Mouse (Mus musculus) G1E (cell line): Measurements from ENCODE around the gene Gm28038. TPM values are rescaled to one million over a fixed set of nuclear protein-coding genes. Genes with fewer than 3 reads are reported as not detected.

Experiments used
- ATAC-seq: 2 replicates; pipeline ENCODE4 v1.8.0; 2016; ENCODE audit warnings: mild to moderate bottlenecking; ENCODE audit not compliant: insufficient number of reproducible peaks, poor library complexity, low FRiP score, severe bottlenecking; ENCODE audit errors: extremely low read depth
- DNase-seq: peaks from one replicate; pipeline ENCODE4 v3.0.0; 2012; ENCODE audit warnings: low spot score
- H3K27me3 ChIP-seq: 2 replicates; pipeline ENCODE4 v1.6.1; 2012; ENCODE audit warnings: mild to moderate bottlenecking, low read length, inconsistent platforms; ENCODE audit not compliant: insufficient read depth
- H3K36me3 ChIP-seq: replicated peaks from 2 replicates; pipeline ENCODE3; 2012; ENCODE audit warnings: mild to moderate bottlenecking, inconsistent platforms
- H3K4me1 ChIP-seq: 2 replicates; pipeline ENCODE4 v1.6.1; 2012; ENCODE audit warnings: low read depth, low read length, inconsistent platforms, mixed read lengths; ENCODE audit not compliant: insufficient read depth
- H3K4me3 ChIP-seq: 2 replicates; pipeline ENCODE4 v1.5.1; 2012; ENCODE audit warnings: low read depth, mild to moderate bottlenecking, inconsistent platforms, low read length, moderate library complexity, mixed read lengths
- H3K9me3 ChIP-seq: replicated peaks from 2 replicates; pipeline ENCODE4 v1.6.1; 2012; ENCODE audit warnings: inconsistent platforms
- CTCF ChIP-seq: IDR thresholded peaks from 2 replicates; pipeline ENCODE4 v1.5.1; 2012; ENCODE audit warnings: low read depth, low read length, inconsistent platforms, mixed read lengths
- GATA1 ChIP-seq: IDR thresholded peaks from 2 replicates; pipeline ENCODE4 v1.6.1; 2012; ENCODE audit warnings: borderline replicate concordance, low read length, inconsistent platforms, mixed read lengths
- GATA2 ChIP-seq: IDR thresholded peaks from 2 replicates; pipeline ENCODE4 v1.6.1; 2012; ENCODE audit warnings: low read depth, low read length, inconsistent platforms, borderline replicate concordance
- POLR2AphosphoS5 ChIP-seq: IDR thresholded peaks from 2 replicates; pipeline ENCODE4 v1.6.1; 2012; ENCODE audit warnings: low read depth, low read length, inconsistent platforms; ENCODE audit not compliant: insufficient replicate concordance
- TAL1 ChIP-seq: conservative IDR thresholded peaks from 2 replicates; pipeline ENCODE4 v1.6.1; 2012; ENCODE audit warnings: low read depth, low read length, inconsistent platforms, mixed read lengths
- polyA plus RNA-seq: library from polyadenylated mRNA; stranded (reverse); fragments of >175 nt; gene quantifications from 2 replicates; pipeline ENCODE4 v1.2.3, GENCODE M21; 2012
- total RNA-seq, 2 experiments: library from RNA; stranded (forward) in 1 of 2; stranded (reverse) in 1 of 2; fragments of 200-1000 nt in 1 of 2; fragments of >200 nt in 1 of 2; fragmentation: Nextera tagmentation in 1 of 2; gene quantifications; 2 replicates each; pipeline ENCODE4 v1.2.3; 2014 to 2017

Gm28038 gene
- total and polyA plus RNA-seq, 3 experiments: not detected

GRCm38 (mm10) chr2:30349196-30349595 is 68.4 kb downstream of the Gm28038 start:
- DNase-seq (no peak), ATAC-seq (0 out of 2 replicates have a peak, but pooled peaks have one; percentile 4)
- Histone ChIP-seq H3K9me3 (no peaks in the 10 kb centered on the region), H3K27me3 (no peaks in the 10 kb centered on the region), H3K4me3 (no peak overlapping the region), H3K4me1 (peaks cover 22% of the 10 kb centered on the region), H3K36me3 (peaks cover 93% of the 10 kb centered on the region)
- no peak for TF ChIP-seq POLR2AphosphoS5
- TF ChIP-seq TAL1: no peak
- TF ChIP-seq GATA1: no peak
- no peak for TF ChIP-seq GATA2
- no peak for TF ChIP-seq CTCF

Other genes with a start within 250 kb of the Gm28038 start
- gene Wdr34, start 232.2 kb upstream of the Gm28038 start, total RNA-seq (2014; fragmentation: Nextera tagmentation): 15.1 and 17.9 TPM in 2 replicates
- gene Wdr34, start 232.2 kb upstream of the Gm28038 start, total RNA-seq (2017): 9.6 and 13.5 TPM in 2 replicates
- 35.5 and 38.4 TPM in 2 replicates for gene Wdr34, start 232.2 kb upstream of the Gm28038 start, polyA plus RNA-seq
- 751 and 948 TPM in 2 replicates for gene Set, start 223.7 kb upstream of the Gm28038 start, total RNA-seq (2014; fragmentation: Nextera tagmentation)
- gene Set, start 223.7 kb upstream of the Gm28038 start, total RNA-seq (2017): 667 and 849 TPM in 2 replicates
- gene Set, start 223.7 kb upstream of the Gm28038 start, polyA plus RNA-seq: 806 and 885 TPM in 2 replicates
- gene Pkn3, start 203.4 kb upstream of the Gm28038 start, total RNA-seq (2014; fragmentation: Nextera tagmentation): 1.6 and 2.4 TPM in 2 replicates
- 4.5 and 5.9 TPM in 2 replicates for gene Pkn3, start 203.4 kb upstream of the Gm28038 start, total RNA-seq (2017)
- 13.3 and 14.5 TPM in 2 replicates for gene Pkn3, start 203.4 kb upstream of the Gm28038 start, polyA plus RNA-seq
- 25.4 and 29.4 TPM in 2 replicates for gene Zdhhc12, start 187.4 kb upstream of the Gm28038 start, total RNA-seq (2014; fragmentation: Nextera tagmentation)
- 9.5 and 10.3 TPM in 2 replicates for gene Zdhhc12, start 187.4 kb upstream of the Gm28038 start, total RNA-seq (2017)
- 31.0 and 31.4 TPM in 2 replicates for gene Zdhhc12, start 187.4 kb upstream of the Gm28038 start, polyA plus RNA-seq
- gene Zer1, start 156.5 kb upstream of the Gm28038 start, total RNA-seq (2014; fragmentation: Nextera tagmentation): 25.1 and 25.8 TPM in 2 replicates
- gene Zer1, start 156.5 kb upstream of the Gm28038 start, total RNA-seq (2017): 9.7 and 10.4 TPM in 2 replicates
- 13.2 and 18.9 TPM in 2 replicates for gene Zer1, start 156.5 kb upstream of the Gm28038 start, polyA plus RNA-seq
- gene Tbc1d13, start 147.3 kb upstream of the Gm28038 start, total RNA-seq (2014; fragmentation: Nextera tagmentation): 30.2 and 38.6 TPM in 2 replicates
- gene Tbc1d13, start 147.3 kb upstream of the Gm28038 start, total RNA-seq (2017): 38.0 and 38.5 TPM in 2 replicates
- 24.5 and 25.2 TPM in 2 replicates for gene Tbc1d13, start 147.3 kb upstream of the Gm28038 start, polyA plus RNA-seq
- gene Endog, start 109.5 kb upstream of the Gm28038 start, total RNA-seq (2014; fragmentation: Nextera tagmentation): 1.1 and 2.4 TPM in 2 replicates
- 7.8 and 8.3 TPM in 2 replicates for gene Endog, start 109.5 kb upstream of the Gm28038 start, total RNA-seq (2017)
- 36.0 and 43.2 TPM in 2 replicates for gene Endog, start 109.5 kb upstream of the Gm28038 start, polyA plus RNA-seq
- gene Spout1, start 102.6 kb upstream of the Gm28038 start, total RNA-seq (2014; fragmentation: Nextera tagmentation): 20.3 and 24.2 TPM in 2 replicates
- gene Spout1, start 102.6 kb upstream of the Gm28038 start, total RNA-seq (2017): 24.6 and 27.0 TPM in 2 replicates
- gene Spout1, start 102.6 kb upstream of the Gm28038 start, polyA plus RNA-seq: 51.3 and 57.0 TPM in 2 replicates
- gene Kyat1, start 75.2 kb upstream of the Gm28038 start, total RNA-seq (2014; fragmentation: Nextera tagmentation): 10.6 and 12.3 TPM in 2 replicates
- 10.0 and 12.3 TPM in 2 replicates for gene Kyat1, start 75.2 kb upstream of the Gm28038 start, total RNA-seq (2017)
- 4.7 and 13.7 TPM in 2 replicates for gene Kyat1, start 75.2 kb upstream of the Gm28038 start, polyA plus RNA-seq
- gene Lrrc8a, start 43.3 kb upstream of the Gm28038 start, total RNA-seq (2014; fragmentation: Nextera tagmentation): 21.7 and 22.4 TPM in 2 replicates
- 6.7 and 7.4 TPM in 2 replicates for gene Lrrc8a, start 43.3 kb upstream of the Gm28038 start, total RNA-seq (2017)
- 3.3 and 5.0 TPM in 2 replicates for gene Lrrc8a, start 43.3 kb upstream of the Gm28038 start, polyA plus RNA-seq
- 1.8 and 2.6 TPM in 2 replicates for gene Gm28035, start 40.5 kb upstream of the Gm28038 start, total RNA-seq (2014; fragmentation: Nextera tagmentation)
- 0.12 TPM in 1 of 2 replicates, not detected in the other for gene Gm28035, start 40.5 kb upstream of the Gm28038 start, total RNA-seq (2017)
- gene Gm28035, start 40.5 kb upstream of the Gm28038 start, polyA plus RNA-seq: 3.3 and 4.2 TPM in 2 replicates
- gene Phyhd1, start 14.8 kb upstream of the Gm28038 start, total RNA-seq (2014; fragmentation: Nextera tagmentation): 24.6 and 27.5 TPM in 2 replicates
- gene Phyhd1, start 14.8 kb upstream of the Gm28038 start, total RNA-seq (2017): 0.66 and 0.93 TPM in 2 replicates
- gene Phyhd1, start 14.8 kb upstream of the Gm28038 start, polyA plus RNA-seq: 1.4 and 1.8 TPM in 2 replicates
- 5.0 TPM in 2 replicates for gene Dolk, start 5.3 kb downstream of the Gm28038 start, total RNA-seq (2014; fragmentation: Nextera tagmentation)
- gene Dolk, start 5.3 kb downstream of the Gm28038 start, total RNA-seq (2017): 16.1 and 16.9 TPM in 2 replicates
- 6.1 and 7.2 TPM in 2 replicates for gene Dolk, start 5.3 kb downstream of the Gm28038 start, polyA plus RNA-seq
- 62.8 and 77.7 TPM in 2 replicates for gene Nup188, start 5.4 kb downstream of the Gm28038 start, total RNA-seq (2014; fragmentation: Nextera tagmentation)
- gene Nup188, start 5.4 kb downstream of the Gm28038 start, total RNA-seq (2017): 22.1 and 24.4 TPM in 2 replicates
- gene Nup188, start 5.4 kb downstream of the Gm28038 start, polyA plus RNA-seq: 89.5 and 106 TPM in 2 replicates
- 20.8 and 24.8 TPM in 2 replicates for gene Sh3glb2, start 78.3 kb downstream of the Gm28038 start, total RNA-seq (2014; fragmentation: Nextera tagmentation)
- gene Sh3glb2, start 78.3 kb downstream of the Gm28038 start, total RNA-seq (2017): 31.3 and 47.2 TPM in 2 replicates
- 23.3 and 24.9 TPM in 2 replicates for gene Sh3glb2, start 78.3 kb downstream of the Gm28038 start, polyA plus RNA-seq
- 9.5 and 12.0 TPM in 2 replicates for gene Miga2, start 83.2 kb downstream of the Gm28038 start, total RNA-seq (2014; fragmentation: Nextera tagmentation)
- 9.2 and 13.5 TPM in 2 replicates for gene Miga2, start 83.2 kb downstream of the Gm28038 start, total RNA-seq (2017)
- gene Miga2, start 83.2 kb downstream of the Gm28038 start, polyA plus RNA-seq: 8.1 and 9.0 TPM in 2 replicates
- gene Dolpp1, start 111.2 kb downstream of the Gm28038 start, total RNA-seq (2014; fragmentation: Nextera tagmentation): 16.0 and 17.3 TPM in 2 replicates
- gene Dolpp1, start 111.2 kb downstream of the Gm28038 start, total RNA-seq (2017): 23.2 and 25.0 TPM in 2 replicates
- 25.8 and 28.0 TPM in 2 replicates for gene Dolpp1, start 111.2 kb downstream of the Gm28038 start, polyA plus RNA-seq
- gene Crat, start 134.8 kb downstream of the Gm28038 start, total RNA-seq (2014; fragmentation: Nextera tagmentation): 28.6 and 44.4 TPM in 2 replicates
- gene Crat, start 134.8 kb downstream of the Gm28038 start, total RNA-seq (2017): 16.1 and 17.2 TPM in 2 replicates
- 34.2 and 43.2 TPM in 2 replicates for gene Crat, start 134.8 kb downstream of the Gm28038 start, polyA plus RNA-seq
- gene Ptpa, start 135.0 kb downstream of the Gm28038 start, total RNA-seq (2014; fragmentation: Nextera tagmentation): 87.0 and 106 TPM in 2 replicates
- 74.1 and 81.5 TPM in 2 replicates for gene Ptpa, start 135.0 kb downstream of the Gm28038 start, total RNA-seq (2017)
- gene Ptpa, start 135.0 kb downstream of the Gm28038 start, polyA plus RNA-seq: 502 and 583 TPM in 2 replicates
- gene Ier5l, start 193.2 kb downstream of the Gm28038 start, total RNA-seq (2014; fragmentation: Nextera tagmentation): not detected in 2 replicates
- not detected in 2 replicates for gene Ier5l, start 193.2 kb downstream of the Gm28038 start, total RNA-seq (2017)
- not detected in 2 replicates for gene Ier5l, start 193.2 kb downstream of the Gm28038 start, polyA plus RNA-seq